Mouse (Mus musculus): ENCODE measurements around the gene Incenp. TPM values are rescaled to one million over a fixed set of nuclear protein-coding genes. Genes with fewer than 3 reads are reported as not detected.
"Not testable (repeated sequence)": the region's sequence is repeated elsewhere in the genome, so short reads cannot be mapped to it uniquely, and the experiment has no call there.

Gene Incenp
- polyA plus RNA-seq, 1 experiment from 2014 or later = 40.6 TPM

DNA sequence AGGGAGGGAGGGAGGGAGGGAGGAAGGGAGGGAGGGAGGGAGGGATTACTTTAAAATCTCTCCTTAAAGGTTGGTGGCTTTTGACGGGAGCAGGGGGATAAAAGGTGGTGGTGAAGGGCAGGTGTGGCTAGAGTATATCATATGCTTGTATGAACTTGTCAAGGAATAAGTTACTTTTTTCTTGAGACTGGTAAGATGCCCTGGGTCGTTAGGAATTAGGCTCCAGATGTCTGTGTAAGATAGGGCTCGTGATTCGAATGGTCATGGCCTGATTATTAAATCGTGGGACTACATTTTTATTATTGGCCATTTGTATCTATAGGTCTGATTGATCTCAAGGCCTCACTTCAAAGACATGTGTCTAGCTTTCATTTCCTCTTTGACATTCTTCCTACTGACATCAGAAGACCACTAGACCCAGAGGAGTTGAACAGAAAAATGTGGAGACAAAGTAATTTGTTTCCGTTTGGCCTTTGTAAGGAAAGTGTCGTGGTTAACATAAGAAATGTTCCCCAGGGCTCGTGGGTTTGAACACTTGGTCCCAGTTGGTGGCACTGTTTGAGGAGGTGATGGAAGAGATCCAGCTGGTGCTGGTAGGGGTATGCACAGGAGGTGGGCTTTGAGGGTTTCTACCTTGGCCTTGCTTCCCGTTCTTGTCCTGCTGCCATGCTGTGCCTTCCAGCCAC lies 19.0 kb upstream of the Incenp start:
- H3K4me3 ChIP-seq (replicated peaks; ENCODE audit: low read depth, low read length) = no peak overlapping the region
- H3K9ac ChIP-seq (ENCODE audit: low read depth, low read length) = no peak overlapping the region
- ATAC-seq (replicated peaks; ENCODE audit: low FRiP score, low read depth) (no peak), DNase-seq (ENCODE audit: low spot score) (no peak)
- H3K27ac ChIP-seq = no peak overlapping the region
- WGBS = 60% methylated on average over 9 of the region's 9 CpGs
- TF ChIP-seq CTCF (IDR thresholded peaks at IDR 0.05; ENCODE audit: low read depth) = no peak
- no peaks in the 10 kb centered on the region for H3K36me3 ChIP-seq (ENCODE audit: insufficient read depth, low read length)
- no peaks in the 10 kb centered on the region for H3K27me3 ChIP-seq (ENCODE audit: insufficient read depth, low read length)
- H3K4me1 ChIP-seq (replicated peaks; ENCODE audit: insufficient read depth, low read length) = peaks cover 4% of the 10 kb centered on the region; the same call in 1 of the 2 replicates
- H3K9me3 ChIP-seq (replicated peaks; ENCODE audit: low read length) = no peaks in the 10 kb centered on the region
- no peak overlapping the region for H3K4me2 ChIP-seq (ENCODE audit: low read length)

DNA sequence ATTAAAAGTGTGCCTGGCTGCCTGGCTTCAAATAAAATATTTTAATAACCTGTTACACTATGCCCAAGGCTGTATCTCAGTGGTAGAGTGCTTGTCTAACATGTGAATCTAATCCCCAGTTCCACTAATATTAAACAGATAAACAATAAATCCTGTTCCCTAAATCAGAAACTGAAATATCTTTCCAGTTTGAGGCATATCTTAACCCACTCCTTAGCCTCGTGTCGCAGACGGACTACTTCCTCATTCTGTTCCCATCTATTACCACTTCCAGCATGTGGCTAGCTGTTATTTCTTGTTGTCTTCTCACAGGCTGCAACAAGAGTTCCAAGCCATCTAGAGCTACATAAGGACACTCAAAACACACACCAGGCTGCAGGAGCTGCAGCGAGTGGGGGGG lies 18.4 kb upstream of the Incenp start:
- Histone ChIP-seq H3K9ac (ENCODE audit: low read depth, low read length) (no peak overlapping the region), H3K4me2 (ENCODE audit: low read length) (no peak overlapping the region), H3K27ac (no peak overlapping the region), H3K4me3 (replicated peaks; ENCODE audit: low read depth, low read length) (no peak overlapping the region), H3K27me3 (ENCODE audit: insufficient read depth, low read length) (no peaks in the 10 kb centered on the region), H3K9me3 (replicated peaks; ENCODE audit: low read length) (no peaks in the 10 kb centered on the region), H3K4me1 (replicated peaks; ENCODE audit: insufficient read depth, low read length) (peaks cover 4% of the 10 kb centered on the region; the same call in 1 of the 2 replicates), H3K36me3 (ENCODE audit: insufficient read depth, low read length) (no peaks in the 10 kb centered on the region)
- ATAC-seq (replicated peaks; ENCODE audit: low FRiP score, low read depth) = no peak
- no peak for DNase-seq (ENCODE audit: low spot score)
- TF ChIP-seq CTCF (IDR thresholded peaks at IDR 0.05; ENCODE audit: low read depth) = no peak
- 69% methylated on average over 4 of the region's 4 CpGs for WGBS

DNA sequence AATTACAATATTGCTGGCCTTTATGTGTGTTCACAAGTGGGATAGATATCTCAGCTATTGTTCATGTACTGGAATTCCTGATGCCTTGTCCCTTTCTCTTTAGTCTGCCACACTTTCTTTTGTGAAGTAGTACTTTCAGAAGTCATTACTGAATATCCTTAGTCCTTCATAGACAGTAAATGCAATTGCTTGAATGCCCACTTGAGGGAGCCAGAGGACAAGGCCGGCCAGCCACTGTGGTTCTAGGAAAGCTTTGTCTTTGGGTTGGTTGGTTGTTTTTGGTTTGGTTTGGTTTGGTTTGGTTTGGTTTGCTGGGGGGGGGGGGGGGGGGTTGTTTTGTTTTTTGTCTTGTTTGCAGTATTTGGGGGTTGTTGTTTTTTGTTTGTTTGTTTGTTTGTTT lies 16.6 kb upstream of the Incenp start:
- Histone ChIP-seq H3K36me3 (ENCODE audit: insufficient read depth, low read length) (no peaks in the 10 kb centered on the region), H3K4me3 (replicated peaks; ENCODE audit: low read depth, low read length) (no peak overlapping the region), H3K9me3 (replicated peaks; ENCODE audit: low read length) (no peaks in the 10 kb centered on the region), H3K9ac (ENCODE audit: low read depth, low read length) (no peak overlapping the region), H3K4me1 (replicated peaks; ENCODE audit: insufficient read depth, low read length) (no peaks in the 10 kb centered on the region), H3K4me2 (ENCODE audit: low read length) (no peak overlapping the region), H3K27ac (no peak overlapping the region), H3K27me3 (ENCODE audit: insufficient read depth, low read length) (no peaks in the 10 kb centered on the region)
- TF ChIP-seq CTCF (IDR thresholded peaks at IDR 0.05; ENCODE audit: low read depth) = peak; percentile 95
- WGBS = 0% methylated on average over 1 of the region's 1 CpGs
- DNase-seq (ENCODE audit: low spot score) = peak; percentile 87
- no peak for ATAC-seq (replicated peaks; ENCODE audit: low FRiP score, low read depth)

DNA sequence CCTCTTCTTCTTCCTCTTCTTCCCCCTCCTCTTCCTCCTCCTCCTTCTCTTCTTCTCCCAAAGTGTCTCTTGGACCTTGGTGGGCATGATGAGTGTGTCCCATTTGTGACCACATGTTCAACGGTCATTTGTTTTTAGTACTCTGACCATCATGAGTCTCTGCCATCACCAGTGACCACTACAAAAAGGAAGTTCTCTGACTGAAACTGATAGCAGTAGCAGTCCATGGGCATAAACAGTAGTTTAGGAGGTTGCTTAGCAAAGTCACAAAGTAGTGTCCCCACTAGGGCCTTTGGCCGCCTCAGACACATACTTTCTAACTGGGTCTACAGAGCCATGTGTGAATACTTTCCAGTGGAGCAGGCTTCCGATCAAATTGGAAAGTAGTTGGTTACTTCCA lies 15.0 kb upstream of the Incenp start:
- Histone ChIP-seq H3K9me3 (replicated peaks; ENCODE audit: low read length) (no peaks in the 10 kb centered on the region), H3K4me1 (replicated peaks; ENCODE audit: insufficient read depth, low read length) (no peaks in the 10 kb centered on the region), H3K9ac (ENCODE audit: low read depth, low read length) (no peak overlapping the region), H3K27me3 (ENCODE audit: insufficient read depth, low read length) (no peaks in the 10 kb centered on the region), H3K27ac (no peak overlapping the region), H3K4me2 (ENCODE audit: low read length) (no peak overlapping the region), H3K36me3 (ENCODE audit: insufficient read depth, low read length) (no peaks in the 10 kb centered on the region), H3K4me3 (replicated peaks; ENCODE audit: low read depth, low read length) (no peak overlapping the region)
- TF ChIP-seq CTCF (IDR thresholded peaks at IDR 0.05; ENCODE audit: low read depth) = no peak
- 84% methylated on average over 3 of the region's 3 CpGs for WGBS
- ATAC-seq (replicated peaks; ENCODE audit: low FRiP score, low read depth) (no peak), DNase-seq (ENCODE audit: low spot score) (no peak)

DNA sequence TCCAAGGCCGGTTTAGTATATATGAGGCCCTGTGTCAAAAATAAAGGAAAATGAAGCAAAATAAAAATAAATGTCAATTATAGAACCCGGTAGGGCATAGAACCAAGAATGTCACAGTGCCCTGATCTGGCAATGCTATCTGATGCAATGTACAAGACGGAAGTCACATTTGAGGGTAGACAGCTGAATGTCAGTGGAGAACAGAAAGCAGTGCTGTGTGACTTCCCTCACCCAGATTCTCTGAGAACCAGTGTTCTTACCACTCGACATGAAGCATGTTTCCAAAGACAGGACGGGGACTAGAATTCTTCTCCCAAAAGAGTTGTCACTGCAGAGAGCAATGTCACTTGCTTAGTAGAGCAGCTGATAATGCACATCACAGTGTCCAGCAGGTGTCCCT lies 14.4 kb upstream of the Incenp start:
- ATAC-seq (replicated peaks; ENCODE audit: low FRiP score, low read depth) (no peak), DNase-seq (ENCODE audit: low spot score) (no peak)
- H3K27ac ChIP-seq = no peak overlapping the region
- H3K9me3 ChIP-seq (replicated peaks; ENCODE audit: low read length) = no peaks in the 10 kb centered on the region
- no peaks in the 10 kb centered on the region for H3K36me3 ChIP-seq (ENCODE audit: insufficient read depth, low read length)
- TF ChIP-seq CTCF (IDR thresholded peaks at IDR 0.05; ENCODE audit: low read depth) = no peak
- no peaks in the 10 kb centered on the region for H3K4me1 ChIP-seq (replicated peaks; ENCODE audit: insufficient read depth, low read length)
- H3K27me3 ChIP-seq (ENCODE audit: insufficient read depth, low read length) = no peaks in the 10 kb centered on the region
- WGBS = 87% methylated on average over 5 of the region's 5 CpGs
- H3K9ac ChIP-seq (ENCODE audit: low read depth, low read length) = no peak overlapping the region
- H3K4me2 ChIP-seq (ENCODE audit: low read length) = no peak overlapping the region
- no peak overlapping the region for H3K4me3 ChIP-seq (replicated peaks; ENCODE audit: low read depth, low read length)

DNA sequence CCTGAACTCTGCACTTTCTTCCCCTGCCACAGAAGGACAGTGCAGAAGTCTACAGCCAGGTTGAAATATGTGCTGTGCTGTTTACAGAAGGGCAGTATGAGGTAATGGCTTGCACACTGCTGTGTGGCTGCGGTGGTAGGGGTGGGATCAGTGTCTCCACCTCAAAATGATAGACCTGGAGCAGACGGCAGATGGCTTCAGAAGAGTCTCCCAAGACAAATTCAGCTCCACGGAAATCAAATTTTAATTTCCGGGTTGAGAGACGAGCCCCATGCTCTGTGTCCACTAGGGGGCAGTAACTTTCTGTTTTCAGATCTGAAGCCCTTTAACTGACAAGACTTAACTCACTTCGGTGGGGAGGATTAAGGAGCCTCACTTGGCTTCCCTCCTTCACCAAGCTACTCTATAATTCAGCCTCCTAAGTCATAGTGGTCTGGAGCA lies 12.0 kb upstream of the Incenp start:
- no peak overlapping the region for H3K27ac ChIP-seq
- no peak overlapping the region for H3K4me3 ChIP-seq (replicated peaks; ENCODE audit: low read depth, low read length)
- H3K9ac ChIP-seq (ENCODE audit: low read depth, low read length) = no peak overlapping the region
- H3K27me3 ChIP-seq (ENCODE audit: insufficient read depth, low read length) = no peaks in the 10 kb centered on the region
- no peak overlapping the region for H3K4me2 ChIP-seq (ENCODE audit: low read length)
- DNase-seq (ENCODE audit: low spot score) (peak; percentile 88), ATAC-seq (replicated peaks; ENCODE audit: low FRiP score, low read depth) (0 out of 2 replicates have a peak, but pooled peaks have one; percentile 54)
- TF ChIP-seq CTCF (IDR thresholded peaks at IDR 0.05; ENCODE audit: low read depth) = peak; percentile 83
- 6% methylated on average over 6 of the region's 6 CpGs for WGBS
- no peaks in the 10 kb centered on the region for H3K9me3 ChIP-seq (replicated peaks; ENCODE audit: low read length)
- H3K36me3 ChIP-seq (ENCODE audit: insufficient read depth, low read length) = no peaks in the 10 kb centered on the region
- H3K4me1 ChIP-seq (replicated peaks; ENCODE audit: insufficient read depth, low read length) = no peaks in the 10 kb centered on the region

DNA sequence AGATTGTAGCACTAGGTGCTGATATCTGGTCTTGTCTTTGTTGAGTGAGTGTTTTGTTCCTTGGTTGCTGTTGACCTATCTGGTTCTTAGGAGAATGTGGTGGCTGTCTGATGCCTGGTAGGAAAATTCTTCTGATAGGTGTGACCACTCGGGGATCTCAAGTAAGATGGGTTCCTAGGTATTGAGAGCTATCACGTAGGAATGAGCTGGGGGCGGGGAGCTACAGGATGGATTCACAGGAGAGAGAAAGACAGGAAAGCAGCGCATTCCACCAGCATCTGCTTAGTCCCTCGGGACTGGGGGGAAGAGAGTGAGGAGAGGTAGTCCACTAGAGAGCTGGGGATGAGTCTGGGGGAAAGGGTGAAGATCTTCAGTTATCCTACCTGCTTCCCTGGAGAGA lies 10.0 kb upstream of the Incenp start:
- DNase-seq (ENCODE audit: low spot score) (no peak), ATAC-seq (replicated peaks; ENCODE audit: low FRiP score, low read depth) (no peak)
- 81% methylated on average over 5 of the region's 5 CpGs for WGBS
- TF ChIP-seq CTCF (IDR thresholded peaks at IDR 0.05; ENCODE audit: low read depth) = no peak
- H3K4me3 ChIP-seq (replicated peaks; ENCODE audit: low read depth, low read length) = no peak overlapping the region
- no peaks in the 10 kb centered on the region for H3K9me3 ChIP-seq (replicated peaks; ENCODE audit: low read length)
- H3K4me2 ChIP-seq (ENCODE audit: low read length) = no peak overlapping the region
- H3K27me3 ChIP-seq (ENCODE audit: insufficient read depth, low read length) = no peaks in the 10 kb centered on the region
- H3K36me3 ChIP-seq (ENCODE audit: insufficient read depth, low read length) = no peaks in the 10 kb centered on the region
- no peak overlapping the region for H3K27ac ChIP-seq
- no peaks in the 10 kb centered on the region for H3K4me1 ChIP-seq (replicated peaks; ENCODE audit: insufficient read depth, low read length)
- H3K9ac ChIP-seq (ENCODE audit: low read depth, low read length) = no peak overlapping the region

DNA sequence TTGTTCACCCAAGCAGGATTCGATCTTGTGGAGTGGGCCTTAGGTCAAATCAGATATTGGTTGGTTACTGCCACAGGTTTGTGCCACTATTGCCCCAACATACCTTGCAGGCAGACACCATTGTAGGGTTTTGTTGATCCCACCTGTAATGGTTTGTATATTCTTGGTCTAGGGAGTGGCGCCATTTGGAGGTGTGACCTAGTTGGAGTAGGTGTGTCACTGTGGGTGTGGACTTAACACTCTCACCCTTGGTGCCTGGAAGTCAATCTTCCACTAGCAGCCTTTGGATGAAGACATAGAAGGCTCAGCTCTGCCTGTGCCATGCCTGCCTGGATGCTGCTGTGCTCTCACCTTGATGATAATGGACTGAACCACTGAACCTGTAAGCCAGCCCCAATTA lies 1.3 kb upstream of the Incenp start:
- ATAC-seq (replicated peaks; ENCODE audit: low FRiP score, low read depth) = not testable (repeated sequence)

More for the DNA sequence above, 1.3 kb upstream of the Incenp start:
- not testable (repeated sequence) for H3K4me2 ChIP-seq (ENCODE audit: low read length); DNase-seq (ENCODE audit: low spot score); H3K9me3 ChIP-seq (replicated peaks; ENCODE audit: low read length); H3K9ac ChIP-seq (ENCODE audit: low read depth, low read length); H3K27me3 ChIP-seq (ENCODE audit: insufficient read depth, low read length); H3K4me3 ChIP-seq (replicated peaks; ENCODE audit: low read depth, low read length); H3K36me3 ChIP-seq (ENCODE audit: insufficient read depth, low read length); H3K27ac ChIP-seq
- 98% methylated on average over 2 of the region's 2 CpGs for WGBS
- H3K4me1 ChIP-seq (replicated peaks; ENCODE audit: insufficient read depth, low read length) = peaks cover 19% of the 10 kb centered on the region
